Mouse (Mus musculus): ENCODE data around the gene Ripor2.

- TF ChIP-seq POLR2A (IDR thresholded peaks at IDR 0.05; ENCODE audit: borderline replicate concordance, extremely low read depth, insufficient read depth, insufficient read length, poor library complexity, severe bottlenecking) (no peak), CTCF (IDR thresholded peaks at IDR 0.05; ENCODE audit: borderline replicate concordance, extremely low read depth, insufficient read depth, insufficient read length) (no peak)
These were observed 1.2 kb upstream of the Ripor2 start for GRCm38 (mm10) chr13:24580759-24581158.
